Mouse (Mus musculus) lung, postnatal 4 days (tissue): ENCODE data around the gene Tmem59l.

Source experiments
- DNase-seq, 2 experiments: peaks; one replicate each; pipeline ENCODE4 v3.0.0; 2021

Tmem59l gene

GRCm38 (mm10) chr8:70506328-70507026, 19.3 kb upstream of the Tmem59l start, which contains the start of gene Rex1bd:
TSS of gene Rex1bd (minus strand) at chr8:70506752.
- peak; percentile 95 to 97 for DNase-seq

DNA sequence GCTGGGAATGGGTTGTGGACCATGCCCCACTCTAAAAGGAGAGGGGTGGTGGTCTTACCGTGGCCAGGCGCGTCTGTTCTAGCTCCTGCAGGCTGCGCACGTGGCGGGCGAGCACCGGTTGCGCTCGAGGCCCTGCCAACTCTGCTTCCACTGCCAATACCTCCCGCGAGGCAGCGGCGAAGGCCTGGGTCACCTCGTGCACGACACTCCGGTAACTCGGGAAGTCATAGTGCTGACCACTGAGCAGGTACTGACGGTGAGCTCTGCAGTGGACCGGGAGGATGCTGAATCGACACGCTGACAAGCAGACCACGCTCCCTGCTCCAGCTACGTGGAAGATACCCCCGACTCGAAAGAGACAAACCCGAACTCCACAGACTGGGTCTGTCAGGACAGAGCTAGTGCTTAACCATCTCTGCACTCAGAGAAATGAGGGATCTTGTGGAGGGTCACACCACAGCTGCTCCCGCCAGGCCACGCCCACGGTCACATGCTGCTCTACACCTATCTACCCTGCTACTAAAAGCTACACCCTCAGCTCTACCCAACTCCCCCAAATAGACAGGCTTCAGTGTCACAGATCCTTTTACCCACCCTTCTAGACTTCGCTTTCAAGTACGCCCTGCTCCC, 18.7 kb upstream of the Tmem59l start:
- DNase-seq = no peak

DNA sequence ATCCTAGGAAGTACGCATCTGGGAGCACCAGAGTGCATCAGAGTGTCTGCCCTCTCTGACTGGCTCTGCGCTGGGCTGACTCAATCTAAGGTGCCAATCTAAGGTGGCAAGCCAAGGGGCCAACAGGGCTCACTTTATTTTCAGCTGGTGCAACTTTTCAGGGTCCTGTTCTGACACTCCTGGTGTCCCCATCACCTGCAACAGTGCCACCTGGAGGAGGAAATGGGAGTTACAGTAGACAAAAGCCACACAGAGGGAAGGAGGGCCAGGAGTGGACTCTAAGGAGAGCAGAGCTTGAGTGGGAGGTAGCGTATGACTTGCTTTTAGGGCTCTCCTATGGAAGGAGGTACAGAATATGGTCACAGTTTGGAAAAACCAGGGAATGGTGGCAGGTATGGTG, 17.7 kb upstream of the Tmem59l start:
- peak in 1 of 2 experiments; percentile 86 for DNase-seq

DNA sequence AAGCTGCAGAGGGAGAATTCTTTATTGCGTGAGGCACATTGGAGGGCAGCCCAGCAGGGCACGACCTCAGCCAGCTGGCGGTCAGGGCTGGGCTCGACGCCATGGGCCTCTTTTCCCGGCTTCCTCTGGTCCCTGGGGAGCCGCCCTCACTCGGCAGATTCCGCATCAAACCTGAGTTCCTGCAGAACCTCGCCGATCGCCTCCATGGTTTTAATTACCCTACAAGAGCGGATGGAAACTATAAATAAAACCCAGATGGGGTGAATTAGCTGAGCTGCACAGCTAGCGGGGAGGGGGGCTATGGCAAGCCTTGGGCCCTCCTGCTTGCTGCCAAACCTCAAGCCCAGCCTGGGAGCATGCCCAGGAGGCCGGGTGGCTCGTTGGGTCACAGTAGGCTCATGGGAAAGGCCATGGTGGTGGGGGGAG, 17.1 kb upstream of the Tmem59l start:
- DNase-seq = peak; percentile 78 to 89

DNA sequence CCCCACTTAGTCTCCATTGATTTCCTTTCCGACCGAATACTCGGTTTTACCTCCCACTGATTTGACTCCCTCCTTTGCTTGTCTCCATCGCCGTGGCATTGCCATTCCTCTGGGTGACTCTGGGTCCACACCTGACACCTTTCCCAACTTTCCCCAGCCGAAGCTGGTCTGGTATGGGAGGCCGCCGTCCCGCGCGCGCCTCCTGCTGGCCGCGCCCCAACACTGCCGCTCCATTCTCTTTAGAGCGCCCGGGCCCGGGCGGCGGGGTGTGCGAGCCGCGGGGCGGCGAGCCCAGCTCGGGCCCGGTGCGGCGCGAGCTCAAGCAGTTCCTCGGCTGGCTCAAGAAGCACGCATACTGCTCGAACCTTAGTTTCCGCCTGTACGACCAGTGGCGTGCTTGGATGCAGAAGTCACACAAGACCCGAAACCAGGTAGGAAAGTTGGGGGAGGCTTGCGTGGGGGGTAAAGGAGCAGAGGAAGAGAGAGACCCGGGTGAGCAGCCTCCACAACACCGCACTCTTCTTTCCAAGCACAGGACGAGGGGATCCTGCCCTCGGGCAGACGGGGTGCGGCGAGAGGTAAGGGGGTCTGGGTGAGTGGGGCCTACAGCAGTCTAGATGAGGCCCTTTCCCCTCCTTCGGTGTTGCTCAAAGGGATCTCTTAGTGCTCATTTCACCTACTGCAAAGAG, 16.0 kb upstream of the Tmem59l start:
- peak; percentile 80 to 82 for DNase-seq

DNA sequence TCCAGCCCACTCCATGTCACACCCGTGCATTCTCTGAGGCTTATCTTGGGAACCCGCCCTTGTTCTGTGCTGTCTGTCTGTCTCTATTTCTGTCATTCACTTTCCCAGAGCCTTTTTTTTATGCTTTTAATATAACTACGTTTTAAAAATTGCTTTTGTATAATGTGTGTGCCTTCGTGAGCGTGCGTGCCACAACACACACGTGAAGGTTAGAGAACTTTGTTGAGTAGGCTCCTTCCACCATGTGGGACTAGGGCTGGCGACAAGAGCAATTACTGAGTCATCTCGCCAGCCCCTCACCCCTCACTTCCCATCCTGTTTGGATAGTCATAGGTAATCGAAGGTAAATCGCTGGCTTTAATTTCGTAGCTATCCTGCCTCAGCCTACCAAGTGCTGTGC, 15.4 kb upstream of the Tmem59l start:
- DNase-seq = no peak

- DNase-seq = no peak
Observed at GRCm38 (mm10) chr8:70501820-70502529, 14.8 kb upstream of the Tmem59l start.

DNA sequence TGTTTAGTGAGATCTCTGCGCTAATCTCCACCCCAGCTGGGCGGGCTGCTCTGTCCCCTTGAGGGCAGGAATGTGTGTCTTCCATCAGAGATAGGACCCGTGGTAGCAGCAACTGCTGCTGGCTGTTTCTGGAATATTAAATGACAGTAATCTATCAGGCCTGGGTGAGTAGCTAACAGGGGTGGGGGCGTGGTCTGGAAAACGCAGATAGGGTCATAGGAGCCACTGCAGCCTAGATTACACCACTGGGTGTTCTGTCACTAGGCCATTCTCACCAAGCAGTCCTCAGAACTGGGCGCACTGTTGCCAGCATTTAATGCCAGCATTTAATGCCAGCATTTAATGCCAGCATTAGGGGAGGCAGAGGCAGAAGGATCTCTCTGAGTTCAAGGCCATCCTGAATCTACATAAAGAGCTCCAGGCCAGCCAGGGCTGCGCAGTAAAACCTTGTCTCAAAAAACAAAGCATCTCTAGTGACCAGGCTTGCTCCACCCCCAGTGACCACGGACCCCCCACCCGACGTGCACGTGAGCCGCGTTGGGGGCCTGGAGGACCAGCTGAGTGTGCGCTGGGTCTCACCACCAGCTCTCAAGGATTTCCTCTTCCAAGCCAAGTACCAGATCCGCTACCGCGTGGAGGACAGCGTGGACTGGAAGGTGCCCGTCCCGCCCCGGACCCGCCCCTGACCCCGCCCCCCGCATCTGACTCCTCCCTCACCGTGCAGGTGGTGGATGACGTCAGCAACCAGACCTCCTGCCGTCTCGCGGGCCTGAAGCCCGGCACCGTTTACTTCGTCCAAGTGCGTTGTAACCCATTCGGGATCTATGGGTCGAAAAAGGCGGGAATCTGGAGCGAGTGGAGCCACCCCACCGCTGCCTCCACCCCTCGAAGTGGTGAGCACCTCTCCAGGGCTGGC, 13.5 kb upstream of the Tmem59l start:
- DNase-seq = peak in 1 of 2 experiments; percentile 42

GRCm38 (mm10) chr8:70495771-70496062, 8.6 kb upstream of the Tmem59l start:
- no peak for DNase-seq

DNA sequence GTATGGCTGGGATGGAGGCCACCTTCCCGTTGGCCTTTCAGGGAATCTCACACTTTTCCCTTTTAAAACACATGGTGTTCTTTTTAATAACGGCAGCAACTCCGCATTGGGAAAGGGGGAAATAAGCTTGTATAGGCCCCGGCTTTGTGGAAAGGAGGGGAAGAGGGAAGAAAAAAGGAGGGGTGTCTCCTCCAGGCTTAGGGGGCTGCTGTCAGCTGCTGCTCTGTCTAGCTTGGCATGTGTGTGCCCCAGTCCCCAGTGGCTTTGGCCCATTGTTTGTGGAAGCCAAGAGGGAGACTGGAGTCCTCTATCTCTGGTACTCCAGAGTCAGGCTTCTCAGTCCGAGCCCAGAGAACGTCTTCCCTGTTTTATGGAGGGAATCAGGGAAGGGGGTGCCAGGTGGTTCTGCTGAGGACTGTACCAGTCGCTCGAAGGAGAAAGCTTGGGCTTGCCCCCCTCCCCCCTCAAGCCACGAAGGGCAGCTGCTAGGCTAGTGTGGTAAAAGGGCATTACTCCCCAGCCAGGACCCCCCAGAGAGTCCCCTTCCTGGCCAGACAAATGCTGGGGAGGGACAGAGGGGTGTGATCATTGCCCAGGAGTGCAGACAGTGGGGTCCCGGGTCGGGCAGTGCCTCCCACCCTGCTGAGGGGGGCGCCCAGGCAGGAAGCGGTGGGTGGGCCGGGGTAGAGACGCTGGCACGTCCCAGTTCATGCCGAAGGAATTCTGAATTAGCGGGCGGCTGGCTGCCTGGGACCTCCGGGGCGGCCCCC, 8.0 kb upstream of the Tmem59l start:
- DNase-seq = no peak

- no peak for DNase-seq
Observed at GRCm38 (mm10) chr8:70494416-70494945, 7.3 kb upstream of the Tmem59l start.

GRCm38 (mm10) chr8:70493692-70494415, 6.7 kb upstream of the Tmem59l start:
- DNase-seq = no peak

DNA sequence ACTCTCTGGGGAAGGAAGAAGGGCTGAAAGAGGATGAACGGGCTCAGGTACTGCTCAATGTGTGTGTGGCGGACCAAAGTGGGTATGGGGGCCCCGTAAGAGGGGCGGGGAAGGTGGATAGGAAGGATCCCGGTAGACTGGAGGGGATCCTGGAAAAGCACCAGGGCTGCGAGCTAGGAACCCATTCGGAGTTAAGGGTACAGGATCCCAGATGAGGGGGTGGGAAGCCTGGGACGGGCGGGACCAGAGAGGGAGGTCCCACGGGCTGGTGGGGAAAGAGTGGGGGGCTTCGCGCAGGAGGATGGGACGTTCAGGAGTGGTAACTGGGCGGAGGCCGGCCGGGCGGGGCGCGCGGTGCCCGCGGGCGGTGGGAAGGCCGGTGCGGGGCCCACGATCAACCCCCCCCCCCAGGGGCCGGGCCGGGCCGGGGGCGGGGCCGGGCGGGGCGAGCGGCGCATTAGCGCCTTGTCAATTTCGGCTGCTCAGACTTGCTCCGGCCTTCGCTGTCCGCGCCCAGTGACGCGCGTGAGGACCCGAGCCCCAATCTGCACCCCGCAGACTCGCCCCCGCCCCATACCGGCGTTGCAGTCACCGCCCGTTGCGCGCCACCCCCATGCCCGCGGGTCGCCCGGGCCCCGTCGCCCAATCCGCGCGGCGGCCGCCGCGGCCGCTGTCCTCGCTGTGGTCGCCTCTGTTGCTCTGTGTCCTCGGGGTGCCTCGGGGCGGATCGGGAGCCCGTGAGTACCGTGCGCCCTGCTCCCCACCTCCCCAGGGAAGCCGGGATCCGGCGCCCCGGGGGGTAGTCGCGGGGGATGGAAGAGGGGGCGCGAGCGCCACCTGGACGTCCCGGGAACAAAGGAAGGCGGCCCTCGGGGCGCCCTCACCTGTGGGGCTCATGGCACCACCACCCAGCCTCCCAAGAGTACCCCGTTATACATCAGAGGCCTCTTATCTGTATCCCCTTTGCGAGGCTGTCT, 5.8 kb upstream of the Tmem59l start, which contains the start of gene Crlf1:
TSS of gene Crlf1 (plus strand) at position 495 of the 977 bp plus-strand sequence.
- DNase-seq = peak in 1 of 2 experiments; percentile 63

- DNase-seq = no peak
Observed at GRCm38 (mm10) chr8:70490880-70491495, 3.8 kb upstream of the Tmem59l start.

DNA sequence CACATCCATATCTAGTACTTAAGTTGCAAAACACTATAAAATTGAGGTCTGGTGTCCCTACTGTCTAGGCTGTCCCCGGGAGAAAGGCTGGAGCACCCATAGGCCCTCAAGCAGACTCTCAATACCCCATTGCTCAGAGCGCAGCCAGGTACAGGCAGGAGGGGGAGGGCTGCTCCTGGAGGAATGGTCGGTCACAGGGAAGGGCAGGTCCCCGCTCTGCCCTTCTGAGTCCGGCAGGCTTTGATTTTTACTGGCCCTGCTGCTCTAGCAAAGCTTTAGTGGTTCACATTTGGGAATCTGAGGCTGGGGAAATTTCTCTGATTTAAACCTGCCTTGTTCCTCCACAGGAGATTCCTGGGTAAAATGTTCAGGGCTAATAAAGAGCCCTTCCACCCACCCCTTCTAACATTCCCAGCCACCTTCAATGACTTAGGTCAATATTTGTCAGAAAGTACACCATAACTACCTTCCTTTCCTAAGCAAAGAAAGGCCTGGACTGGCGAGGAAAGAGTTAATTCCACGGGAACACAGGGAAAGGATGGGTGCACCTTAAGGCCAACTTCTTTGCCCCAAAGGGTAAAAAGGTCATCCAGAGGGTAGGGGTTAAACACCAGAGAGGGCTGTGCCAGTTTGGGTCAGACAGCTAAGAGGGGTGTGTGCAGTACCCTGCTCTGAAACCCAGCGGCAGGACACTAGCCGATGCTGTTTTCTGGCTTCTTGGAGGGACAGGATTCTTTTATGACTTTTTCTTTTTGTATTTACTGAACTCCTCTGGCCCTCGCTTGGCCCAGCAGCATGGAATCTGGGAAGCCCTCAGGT, 3.1 kb upstream of the Tmem59l start:
- no peak for DNase-seq

DNA sequence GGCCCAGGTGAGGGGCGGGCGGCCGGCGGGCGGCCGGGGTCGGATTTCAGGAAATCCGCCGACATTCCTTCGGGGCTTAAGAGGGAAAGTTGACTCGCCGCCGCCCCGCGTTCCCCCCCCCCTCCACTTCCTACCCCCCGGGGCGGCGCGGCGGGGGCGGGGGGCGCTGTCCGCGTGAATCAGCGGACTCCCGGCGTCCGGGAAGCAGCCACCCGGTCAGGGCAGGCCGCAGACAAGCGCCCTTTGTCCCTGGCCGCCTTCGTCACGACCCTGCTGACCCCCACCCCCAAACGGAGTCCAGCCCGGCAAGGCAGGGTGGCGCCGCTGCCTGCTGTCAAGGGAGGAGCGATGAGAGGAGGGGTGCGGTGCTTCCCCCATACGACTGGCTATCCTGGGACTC, 2.4 kb upstream of the Tmem59l start:
- DNase-seq = peak in 1 of 2 experiments; percentile 65

GRCm38 (mm10) chr8:70488931-70489470, 1.8 kb upstream of the Tmem59l start:
- no peak for DNase-seq
